Mouse (Mus musculus): ENCODE measurements around the gene Tbp.
A peak's percentile ranks its signal among the peaks of the same experiment; 100 is the strongest.

Gene Tbp

GRCm38 (mm10) chr17:15499656-15500394, at the start of gene Tbp, which contains the start of gene Psmb1:
TSS of gene Tbp (plus strand) at chr17:15499888.
TSS of gene Psmb1 (minus strand) at chr17:15499751.
- DNase-seq (ENCODE audit: low spot score in 2 of 2), result peak; percentile 90 to 95

GRCm38 (mm10) chr17:15455203-15455602, 44.5 kb upstream of the Tbp start:
- DNase-seq (ENCODE audit: low spot score in 2 of 2), result no peak

- DNase-seq (ENCODE audit: low spot score in 2 of 2), result no peak
Measured at GRCm38 (mm10) chr17:15456595-15456994, 43.1 kb upstream of the Tbp start.

- no peak for DNase-seq (ENCODE audit: low spot score in 2 of 2)
Measured at GRCm38 (mm10) chr17:15459761-15460160, 39.9 kb upstream of the Tbp start.

DNA sequence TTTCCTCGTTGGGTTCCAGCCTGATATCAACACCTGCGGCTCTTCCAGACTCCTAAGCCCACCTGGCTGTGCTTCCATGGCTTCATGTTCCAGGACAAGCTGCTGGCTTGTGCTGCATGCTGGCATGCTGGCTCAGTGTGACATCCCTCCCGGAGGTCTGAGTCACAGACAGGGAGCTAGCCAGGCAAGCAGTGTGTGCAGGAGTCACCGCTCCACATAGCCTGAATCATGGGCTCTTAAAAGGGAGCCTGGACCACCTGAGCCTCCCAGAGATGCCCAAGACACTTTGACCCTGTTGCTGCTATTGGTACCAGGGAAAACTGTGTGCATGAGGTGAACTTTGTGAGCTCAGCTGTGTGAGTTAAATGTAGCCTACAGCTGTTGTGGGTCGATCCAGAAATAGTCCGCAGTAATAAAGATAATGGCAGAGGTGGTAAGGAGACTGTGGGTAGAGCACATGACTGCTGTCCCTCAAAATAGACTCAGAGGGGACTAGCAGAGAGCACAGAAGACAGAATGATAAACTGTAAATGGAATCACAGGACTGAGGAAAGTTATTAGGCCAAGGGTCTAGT, 37.7 kb upstream of the Tbp start:
- DNase-seq (ENCODE audit: low spot score in 2 of 2), result no peak

DNA sequence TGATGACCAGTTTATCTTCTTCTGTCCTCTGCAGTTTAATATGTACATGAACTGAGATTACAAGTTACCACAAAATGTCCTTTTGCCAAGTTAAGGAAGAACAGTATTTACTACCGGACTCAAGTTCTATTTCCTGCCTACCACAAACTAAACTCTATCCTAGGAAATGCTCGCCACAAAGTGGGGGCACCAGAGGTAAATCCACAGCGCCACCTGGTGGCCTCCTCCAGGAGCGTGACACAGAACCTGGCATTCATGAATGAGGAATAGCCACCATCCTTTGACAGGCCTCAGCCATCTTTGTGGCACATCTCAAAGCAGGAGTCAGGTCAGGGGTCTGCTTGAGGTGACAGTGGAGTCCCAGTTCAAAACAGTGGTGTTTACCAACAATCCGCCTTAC, 32.0 kb upstream of the Tbp start:
- DNase-seq (ENCODE audit: low spot score in 2 of 2), result peak; percentile 32 to 60

DNA sequence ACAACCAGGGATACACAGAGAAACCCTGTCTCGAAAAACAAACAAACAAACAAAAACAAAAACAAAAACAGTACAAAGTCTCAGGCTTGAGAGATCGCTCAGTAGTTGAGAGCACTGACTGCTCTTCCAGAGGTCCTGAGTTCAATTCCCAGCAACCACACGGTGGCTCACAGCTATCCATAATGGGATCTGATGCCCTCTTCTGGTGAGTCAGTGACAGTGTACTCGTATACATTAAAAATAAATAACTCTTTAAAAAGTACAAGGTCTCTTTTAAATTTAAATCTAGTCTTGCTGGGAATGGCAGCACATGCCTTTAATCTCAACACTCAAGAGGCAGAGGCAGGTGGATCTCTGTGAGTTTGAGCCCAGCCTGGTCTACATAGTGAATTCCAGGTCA, 27.0 kb upstream of the Tbp start:
- no peak for DNase-seq (ENCODE audit: low spot score in 2 of 2)

DNA sequence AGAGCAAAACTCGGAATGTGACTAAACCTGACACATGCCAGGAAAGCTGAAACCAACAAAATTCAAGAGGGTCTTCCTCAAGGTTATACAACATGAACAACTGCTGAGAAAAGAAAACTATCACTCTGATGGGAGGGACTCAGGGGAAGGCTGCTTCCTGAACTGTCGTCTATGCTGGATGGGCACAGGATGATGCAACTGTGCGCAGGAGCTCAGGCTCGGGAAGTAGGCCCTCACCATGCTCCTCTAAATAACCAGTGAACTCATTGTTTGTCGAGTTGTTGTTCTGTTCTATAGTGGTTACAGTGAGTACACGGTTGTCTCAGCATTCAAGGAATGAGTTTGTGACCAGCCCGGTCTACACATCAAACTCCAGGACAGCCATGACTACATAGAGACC, 9.1 kb upstream of the Tbp start:
- no peak for DNase-seq (ENCODE audit: low spot score in 2 of 2)

- peak; percentile 89 to 92 for DNase-seq (ENCODE audit: low spot score in 2 of 2)
Measured at GRCm38 (mm10) chr17:15497882-15498752, 1.6 kb upstream of the Tbp start.

DNA sequence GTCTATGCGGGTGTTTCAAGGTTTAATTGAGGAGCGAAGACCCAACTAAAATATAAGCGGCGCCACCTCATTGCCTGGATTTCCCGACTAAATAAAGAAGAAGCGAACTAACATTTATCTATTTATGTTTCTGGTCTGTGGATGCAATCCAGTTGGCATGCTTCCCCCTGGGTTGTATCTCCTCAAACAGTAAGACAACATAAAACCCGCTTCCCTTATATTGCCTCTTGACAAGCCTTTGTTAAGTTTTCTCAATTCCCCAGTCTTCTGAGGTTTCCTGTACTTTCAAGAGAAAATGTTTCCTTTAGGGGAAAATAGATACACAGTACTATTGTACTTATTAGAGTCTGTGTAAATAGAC, 955 bp upstream of the Tbp start:
- no peak for DNase-seq (ENCODE audit: low spot score in 2 of 2)

DNA sequence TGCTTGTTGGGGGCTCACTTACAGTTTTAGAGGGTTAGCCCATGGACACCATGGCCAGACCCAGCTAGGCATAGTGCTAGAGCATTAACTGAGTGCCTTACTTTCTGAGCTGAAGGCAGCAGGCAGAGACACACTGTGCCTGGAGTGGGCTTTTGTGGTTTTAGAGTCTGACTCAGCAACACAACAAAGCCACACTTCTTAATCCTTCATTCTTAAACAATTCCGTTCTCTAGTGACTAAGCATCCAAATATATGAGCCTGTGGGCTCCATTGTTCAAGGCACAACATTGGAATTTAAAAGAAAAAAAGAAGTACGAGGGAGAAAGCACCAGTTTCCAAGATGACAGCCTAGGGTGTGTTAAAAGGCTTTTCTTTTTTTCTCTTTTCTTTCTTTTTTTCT, 11.0 kb downstream of the Tbp start:
- no peak for DNase-seq (ENCODE audit: low spot score in 2 of 2)

DNA sequence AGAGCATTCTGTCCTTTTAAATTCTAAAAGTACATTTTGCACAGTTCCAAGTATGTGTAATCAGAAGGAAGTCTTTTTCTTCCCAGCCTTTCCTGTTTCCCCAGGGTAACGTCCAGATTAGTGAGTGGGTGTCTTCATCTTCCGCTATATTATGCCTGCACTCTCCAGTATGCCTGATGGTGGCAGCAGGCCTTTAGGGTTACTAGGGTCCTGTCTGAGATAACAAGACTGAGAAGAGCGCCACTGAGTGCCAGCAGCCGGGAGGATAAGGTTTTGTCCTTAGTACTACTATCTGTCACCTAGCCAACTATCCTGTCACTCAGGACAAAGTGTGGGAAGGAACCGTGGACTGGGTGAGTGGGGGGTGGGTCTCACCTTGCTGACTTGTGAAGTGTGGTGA, 18.1 kb downstream of the Tbp start:
- no peak for DNase-seq (ENCODE audit: low spot score in 2 of 2)

GRCm38 (mm10) chr17:15518186-15518585, 18.5 kb downstream of the Tbp start:
- DNase-seq (ENCODE audit: low spot score in 2 of 2), result no peak

- DNase-seq (ENCODE audit: low spot score in 2 of 2), result no peak
Measured at GRCm38 (mm10) chr17:15518766-15519165, 19.1 kb downstream of the Tbp start.

- peak in 1 of 2 experiments; percentile 5 for DNase-seq (ENCODE audit: low spot score in 2 of 2)
Measured at GRCm38 (mm10) chr17:15526304-15526703, 26.6 kb downstream of the Tbp start.

- peak; percentile 89 to 94 for DNase-seq (ENCODE audit: low spot score in 2 of 2)
Measured at GRCm38 (mm10) chr17:15526986-15527810, 27.5 kb downstream of the Tbp start, which contains the start of gene Pdcd2. TSS of gene Pdcd2 (minus strand) at chr17:15527301.

DNA sequence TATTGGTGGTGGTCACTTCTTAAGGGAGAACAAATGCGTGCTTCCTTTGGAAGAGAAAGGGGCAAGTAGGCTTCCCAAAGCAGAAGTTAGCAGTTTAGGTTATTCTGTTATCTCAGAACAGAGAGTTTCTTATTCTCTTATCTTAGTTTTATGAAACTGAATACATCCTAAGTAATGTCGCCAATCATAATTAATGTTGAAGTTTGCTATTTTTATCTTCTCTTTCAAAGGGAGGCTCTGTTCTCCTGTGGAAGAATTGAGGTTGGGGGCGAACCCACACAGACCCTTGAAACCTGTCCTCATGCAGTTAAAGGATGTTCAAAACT, 28.1 kb downstream of the Tbp start:
- no peak for DNase-seq (ENCODE audit: low spot score in 2 of 2)

GRCm38 (mm10) chr17:15528887-15529286, 29.2 kb downstream of the Tbp start:
- DNase-seq (ENCODE audit: low spot score in 2 of 2), result no peak

DNA sequence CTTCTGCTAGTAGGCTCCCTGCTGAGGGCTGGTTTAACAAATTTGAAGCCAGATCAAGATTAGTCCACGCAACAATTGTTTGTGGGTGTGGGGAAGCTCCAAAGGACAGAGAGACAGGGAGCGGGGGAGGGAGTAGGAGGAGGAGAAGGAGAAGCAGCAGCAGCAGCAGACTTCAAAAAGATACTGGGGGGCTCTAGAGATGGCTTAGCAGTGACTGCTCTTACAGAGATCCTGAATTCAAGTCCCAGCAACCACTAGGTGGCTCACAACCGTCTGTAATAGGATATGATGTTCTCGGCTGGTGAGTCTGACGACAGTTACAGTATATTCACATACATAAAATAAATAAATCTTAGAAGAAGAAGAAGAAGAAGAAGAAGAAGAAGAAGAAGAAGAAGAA, 30.5 kb downstream of the Tbp start:
- peak in 1 of 2 experiments; percentile 38 for DNase-seq (ENCODE audit: low spot score in 2 of 2)

- DNase-seq (ENCODE audit: low spot score in 2 of 2), result no peak
Measured at GRCm38 (mm10) chr17:15535162-15535800, 35.6 kb downstream of the Tbp start.

DNA sequence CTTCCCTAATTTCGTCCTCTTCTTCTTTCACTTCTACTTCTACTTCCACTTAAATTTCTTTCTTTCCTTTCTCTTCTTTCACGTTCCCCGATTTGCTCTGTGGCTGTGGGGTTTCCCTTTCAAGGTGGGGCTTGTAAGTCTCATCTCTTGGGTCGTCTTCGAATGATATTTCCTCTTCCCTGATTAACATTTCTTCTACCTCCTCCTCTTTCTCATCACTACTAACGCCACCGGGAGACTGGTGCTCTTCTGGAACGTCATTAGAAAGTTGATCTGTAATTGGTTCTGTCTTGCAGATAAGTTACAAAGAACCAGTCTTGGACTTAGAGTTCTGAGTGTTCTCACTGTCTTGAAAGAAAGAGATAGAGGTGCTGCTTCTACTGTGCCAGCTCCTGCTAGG, 36.3 kb downstream of the Tbp start:
- DNase-seq (ENCODE audit: low spot score in 2 of 2), result no peak
